Mouse (Mus musculus): ENCODE results near the gene Srpx2.

- no peak for TF ChIP-seq CTCF (IDR thresholded peaks at IDR 0.05)
- TF ChIP-seq EP300 (IDR thresholded peaks at IDR 0.05) = no peak
These were observed 20.9 kb upstream of the Srpx2 start for GRCm38 (mm10) chrX:133887308-133887707.

Data from lung, postnatal 0 days (tissue).